Mouse (Mus musculus): Measurements from ENCODE around the gene Snrk. TPM values are rescaled to one million over a fixed set of nuclear protein-coding genes. Genes with fewer than 3 reads are reported as not detected.
A peak's percentile ranks its signal among the peaks of the same experiment; 100 is the strongest.

The Snrk gene
- polyA plus RNA-seq, 1 experiment from 2014 or later, result 49.4 TPM

DNA sequence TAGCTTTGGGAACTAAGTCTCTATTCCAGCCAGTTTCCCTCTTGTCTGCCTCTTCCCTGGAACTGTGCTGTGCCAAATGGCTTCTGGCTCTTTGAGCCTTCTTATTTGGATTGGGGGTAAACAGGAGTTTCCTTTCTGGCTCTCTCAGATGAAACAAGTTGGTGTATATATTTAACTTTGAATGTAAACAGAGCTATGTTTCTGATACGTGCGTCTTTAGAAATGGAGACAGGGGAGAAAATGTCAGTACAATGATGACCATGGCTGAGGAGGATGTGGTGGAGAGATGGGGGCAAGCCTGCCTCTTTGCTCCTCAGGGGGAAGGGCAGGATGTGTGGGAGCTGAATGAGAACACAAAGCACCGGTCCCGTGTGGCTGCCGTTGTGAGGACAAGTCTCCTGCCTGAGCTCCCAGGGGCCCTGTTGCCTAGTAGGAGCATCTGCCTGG, 25.3 kb upstream of the Snrk start:
- Histone ChIP-seq H3K36me3 (no peaks in the 10 kb centered on the region), H3K4me2 (replicated peaks) (no peak overlapping the region), H3K4me1 (replicated peaks) (0 out of 2 replicates have a peak, but pooled peaks cover 7% of the 10 kb centered on the region), H3K4me3 (replicated peaks) (no peak overlapping the region), H3K9me3 (no peaks in the 10 kb centered on the region), H3K27me3 (replicated peaks) (no peaks in the 10 kb centered on the region), H3K9ac (no peak overlapping the region), H3K27ac (peak overlapping the region; percentile 37)
- WGBS, result 15% methylated on average over 5 of the region's 5 CpGs
- peak; percentile 43; the same call in 1 of the 2 replicates for ATAC-seq

DNA sequence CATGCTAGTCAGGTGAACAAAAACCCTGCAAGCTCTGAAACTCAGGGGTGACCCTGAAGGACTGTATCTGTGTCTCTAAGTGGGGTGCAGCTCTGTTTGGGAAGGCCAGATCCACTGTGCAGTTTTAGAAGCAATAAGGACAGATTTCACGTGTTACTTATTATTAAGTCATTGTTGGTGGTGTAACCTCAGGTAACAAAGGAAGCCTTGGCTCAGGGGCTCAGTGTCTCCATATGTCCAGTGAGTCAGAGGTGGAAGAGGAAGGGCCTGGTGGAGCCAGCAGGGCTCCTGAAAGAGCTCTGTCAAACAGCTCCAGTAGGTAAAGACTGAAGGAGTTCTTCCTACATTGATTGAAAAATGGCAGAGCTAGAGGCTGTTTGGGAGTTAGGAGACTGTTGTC, 22.9 kb upstream of the Snrk start:
- WGBS, result 92% methylated on average over 1 of the region's 1 CpGs
- Histone ChIP-seq H3K4me2 (replicated peaks) (no peak overlapping the region), H3K36me3 (no peaks in the 10 kb centered on the region), H3K4me1 (replicated peaks) (0 out of 2 replicates have a peak, but pooled peaks cover 7% of the 10 kb centered on the region), H3K9ac (no peak overlapping the region), H3K27me3 (replicated peaks) (no peaks in the 10 kb centered on the region), H3K4me3 (replicated peaks) (no peak overlapping the region), H3K9me3 (no peaks in the 10 kb centered on the region), H3K27ac (no peak overlapping the region)
- no peak for ATAC-seq

DNA sequence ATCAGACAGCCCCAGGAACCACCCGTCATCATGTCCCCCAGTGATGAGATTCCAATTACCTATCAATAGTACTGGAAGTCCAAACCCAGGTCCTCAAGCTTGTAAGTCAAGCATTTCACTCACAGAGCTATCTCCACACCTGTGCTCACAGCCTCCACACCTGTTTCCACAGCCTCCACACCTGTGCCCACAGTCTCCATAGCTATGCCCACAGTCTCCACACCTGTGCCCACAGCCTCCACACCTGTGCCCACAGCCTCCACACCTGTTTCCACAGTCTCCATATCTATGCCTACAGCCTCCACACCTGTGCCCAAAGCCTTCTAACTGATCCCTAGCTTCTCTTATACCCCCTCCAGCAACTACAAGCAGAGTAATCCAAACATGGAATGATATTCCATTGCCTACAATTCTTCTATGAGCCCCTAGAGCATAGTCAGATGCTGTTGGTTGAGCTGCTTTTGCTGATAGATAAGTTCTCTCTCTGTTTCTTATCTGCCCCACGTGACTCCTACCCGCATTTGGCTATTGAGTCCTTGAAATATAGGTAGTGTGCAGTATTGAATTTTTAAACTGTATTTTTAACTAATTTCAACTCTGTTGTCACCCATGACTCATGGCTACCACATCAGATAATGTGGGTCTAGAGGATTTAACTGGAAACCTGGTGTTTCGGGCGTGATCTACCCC, 20.1 kb upstream of the Snrk start:
- 91% methylated on average over 5 of the region's 5 CpGs for WGBS
- no peak overlapping the region for H3K9ac ChIP-seq
- no peak overlapping the region for H3K27ac ChIP-seq
- peaks cover 3% of the 10 kb centered on the region; the same call in 1 of the 2 replicates for H3K4me1 ChIP-seq (replicated peaks)
- H3K27me3 ChIP-seq (replicated peaks), result no peaks in the 10 kb centered on the region
- H3K4me2 ChIP-seq (replicated peaks), result no peak overlapping the region
- H3K4me3 ChIP-seq (replicated peaks), result no peak overlapping the region
- no peaks in the 10 kb centered on the region for H3K36me3 ChIP-seq
- no peaks in the 10 kb centered on the region for H3K9me3 ChIP-seq
- ATAC-seq, result no peak

DNA sequence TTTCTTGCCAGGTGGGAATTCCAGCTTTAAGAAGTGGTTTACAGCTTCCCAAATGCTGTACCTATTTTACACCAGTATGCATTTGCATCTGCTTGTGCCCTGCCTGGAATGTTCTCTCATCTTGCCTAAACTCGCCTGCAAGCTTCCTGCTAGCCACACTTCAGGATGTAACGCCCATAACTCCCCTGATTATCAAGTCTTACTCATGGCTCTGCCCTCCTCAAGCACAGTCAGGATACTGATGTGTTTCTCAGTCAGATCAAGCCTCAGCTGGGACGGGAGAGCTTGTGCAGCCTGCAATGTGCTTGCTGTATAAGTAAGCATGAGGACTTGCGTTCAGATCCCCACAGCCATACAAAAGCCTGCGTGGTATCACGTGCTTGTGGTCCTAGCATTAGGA, 19.5 kb upstream of the Snrk start:
- H3K4me1 ChIP-seq (replicated peaks), result peaks cover 2% of the 10 kb centered on the region; the same call in 1 of the 2 replicates
- no peak overlapping the region for H3K4me2 ChIP-seq (replicated peaks)
- no peaks in the 10 kb centered on the region for H3K9me3 ChIP-seq
- no peak overlapping the region for H3K4me3 ChIP-seq (replicated peaks)
- 66% methylated on average over 6 of the region's 6 CpGs for WGBS
- ATAC-seq, result no peak
- H3K9ac ChIP-seq, result no peak overlapping the region
- H3K27me3 ChIP-seq (replicated peaks), result no peaks in the 10 kb centered on the region
- no peaks in the 10 kb centered on the region for H3K36me3 ChIP-seq
- no peak overlapping the region for H3K27ac ChIP-seq

DNA sequence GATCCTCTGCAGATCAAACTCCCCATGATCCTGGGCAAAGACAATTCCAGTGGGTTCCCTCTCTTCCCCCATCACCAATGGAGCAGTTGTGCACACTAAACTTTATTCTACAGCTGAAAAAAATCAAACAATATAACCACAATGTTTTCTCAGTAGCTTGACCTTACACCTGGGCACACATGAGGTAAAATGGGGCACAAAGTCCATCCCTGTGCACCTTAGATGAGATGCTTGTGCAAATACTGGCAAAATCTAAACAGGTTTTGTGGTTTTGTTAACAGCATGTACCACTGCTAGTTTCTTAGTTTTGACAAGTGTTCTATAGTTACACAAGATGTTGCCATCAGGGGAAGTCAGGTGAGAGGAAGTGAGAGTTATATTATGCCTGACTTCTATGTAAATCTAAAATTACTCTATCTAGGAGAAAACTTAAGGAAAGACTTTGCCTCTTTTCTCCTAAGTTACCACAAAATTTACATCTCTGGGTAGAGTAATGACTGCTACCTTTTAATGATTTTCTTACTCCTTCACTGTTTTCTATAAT, 16.4 kb upstream of the Snrk start:
- peaks cover 6% of the 10 kb centered on the region for H3K4me1 ChIP-seq (replicated peaks)
- no peaks in the 10 kb centered on the region for H3K27me3 ChIP-seq (replicated peaks)
- no peaks in the 10 kb centered on the region for H3K9me3 ChIP-seq
- H3K27ac ChIP-seq, result no peak overlapping the region
- no peaks in the 10 kb centered on the region for H3K36me3 ChIP-seq
- H3K4me2 ChIP-seq (replicated peaks), result no peak overlapping the region
- ATAC-seq, result no peak
- no peak overlapping the region for H3K4me3 ChIP-seq (replicated peaks)
- H3K9ac ChIP-seq, result no peak overlapping the region

DNA sequence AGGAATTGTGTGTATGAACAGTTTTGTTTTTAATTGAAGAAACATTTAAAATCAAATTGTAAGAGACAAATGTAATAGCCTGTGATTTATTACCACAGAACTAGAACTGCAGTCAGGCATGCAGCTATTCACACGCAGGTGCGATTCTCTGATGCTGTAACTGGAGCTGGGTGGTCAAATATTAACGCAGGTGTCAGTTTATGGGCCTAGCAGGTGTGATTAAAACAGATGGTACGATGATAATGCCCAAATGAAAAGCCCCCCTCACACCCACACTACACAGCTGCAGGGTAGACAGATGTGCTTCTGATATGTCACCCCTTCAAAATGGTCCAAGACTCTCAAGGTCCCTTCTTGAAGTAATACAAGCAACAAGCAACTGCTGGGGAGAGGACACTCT, 15.9 kb upstream of the Snrk start:
- H3K4me3 ChIP-seq (replicated peaks), result no peak overlapping the region
- peaks cover 6% of the 10 kb centered on the region for H3K4me1 ChIP-seq (replicated peaks)
- H3K4me2 ChIP-seq (replicated peaks), result no peak overlapping the region
- no peak overlapping the region for H3K9ac ChIP-seq
- 47% methylated on average over 4 of the region's 4 CpGs for WGBS
- H3K27me3 ChIP-seq (replicated peaks), result no peaks in the 10 kb centered on the region
- no peaks in the 10 kb centered on the region for H3K9me3 ChIP-seq
- no peaks in the 10 kb centered on the region for H3K36me3 ChIP-seq
- ATAC-seq, result no peak
- H3K27ac ChIP-seq, result no peak overlapping the region

DNA sequence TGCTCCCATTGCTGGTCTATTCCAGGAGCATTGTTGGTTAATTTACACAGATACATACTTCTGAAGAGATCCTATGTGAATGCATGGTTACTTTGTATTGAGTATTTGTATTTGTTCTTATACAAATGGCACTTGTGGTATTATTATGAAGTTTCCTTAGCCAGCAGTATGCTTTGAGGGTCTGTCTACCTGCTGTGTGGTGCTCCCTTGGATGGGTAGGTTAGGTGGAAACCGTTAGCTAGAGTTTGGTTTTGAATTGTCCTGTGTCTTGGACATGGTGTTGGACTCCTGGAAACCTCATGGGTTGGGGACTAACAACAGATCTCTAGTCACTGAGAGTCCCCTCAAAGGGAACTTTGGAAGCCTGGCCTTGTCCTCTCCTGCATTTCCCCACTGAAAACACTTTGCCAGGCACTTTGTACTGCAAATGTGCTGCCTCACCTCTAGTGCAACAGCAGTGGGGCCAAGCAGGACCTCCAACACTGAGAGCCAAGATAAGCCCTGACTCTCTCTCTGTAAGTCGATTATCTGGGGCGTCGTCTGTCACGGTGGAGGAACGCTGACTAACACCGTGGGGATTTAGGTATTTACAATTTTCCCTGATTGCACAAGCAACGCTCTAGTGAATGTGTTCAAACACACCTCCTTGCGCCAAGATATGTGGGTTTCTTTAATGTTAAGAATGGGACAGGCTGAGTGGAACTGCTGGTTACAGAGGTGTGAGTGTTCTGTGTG, 13.3 kb upstream of the Snrk start:
- no peak overlapping the region for H3K4me2 ChIP-seq (replicated peaks)
- no peak overlapping the region for H3K27ac ChIP-seq
- no peak overlapping the region for H3K4me3 ChIP-seq (replicated peaks)
- WGBS, result 50% methylated on average over 9 of the region's 9 CpGs
- ATAC-seq, result peak; percentile 86
- H3K27me3 ChIP-seq (replicated peaks), result no peaks in the 10 kb centered on the region
- no peaks in the 10 kb centered on the region for H3K36me3 ChIP-seq
- H3K9ac ChIP-seq, result no peak overlapping the region
- peaks cover 9% of the 10 kb centered on the region for H3K4me1 ChIP-seq (replicated peaks)
- H3K9me3 ChIP-seq, result no peaks in the 10 kb centered on the region

DNA sequence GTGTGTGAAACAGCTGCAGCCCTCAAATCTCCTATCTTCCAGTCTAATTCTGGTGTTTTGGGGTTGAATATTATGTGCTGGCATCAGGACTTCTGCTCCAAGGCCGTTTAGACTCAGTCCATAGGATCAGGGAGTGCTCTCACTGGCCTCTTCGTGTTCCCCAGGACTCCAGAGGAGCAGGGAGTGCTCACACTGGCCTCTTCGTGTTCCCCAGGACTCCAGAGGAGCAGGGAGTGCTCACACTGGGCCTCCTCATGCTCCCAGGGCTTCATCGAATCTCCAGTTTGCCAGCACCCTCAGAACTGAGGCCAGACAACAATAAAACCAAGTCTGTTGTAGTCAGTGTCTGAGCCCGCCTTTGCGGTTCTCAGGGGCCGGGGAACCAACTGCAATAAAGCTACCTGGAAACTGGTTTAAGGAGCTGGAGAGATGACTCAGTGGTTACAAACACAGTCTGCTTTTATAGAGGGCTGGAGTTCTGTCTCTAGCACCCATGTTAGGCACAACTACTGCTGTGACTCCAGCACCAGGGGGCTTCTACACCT, 12.7 kb upstream of the Snrk start:
- WGBS, result 41% methylated on average over 7 of the region's 7 CpGs
- Histone ChIP-seq H3K9me3 (no peaks in the 10 kb centered on the region), H3K27ac (0 out of 2 replicates have a peak overlapping the region, but pooled peaks have one; percentile 32), H3K9ac (no peak overlapping the region), H3K4me3 (replicated peaks) (no peak overlapping the region), H3K4me2 (replicated peaks) (no peak overlapping the region), H3K4me1 (replicated peaks) (peaks cover 9% of the 10 kb centered on the region), H3K36me3 (no peaks in the 10 kb centered on the region), H3K27me3 (replicated peaks) (no peaks in the 10 kb centered on the region)
- peak; percentile 69 for ATAC-seq

DNA sequence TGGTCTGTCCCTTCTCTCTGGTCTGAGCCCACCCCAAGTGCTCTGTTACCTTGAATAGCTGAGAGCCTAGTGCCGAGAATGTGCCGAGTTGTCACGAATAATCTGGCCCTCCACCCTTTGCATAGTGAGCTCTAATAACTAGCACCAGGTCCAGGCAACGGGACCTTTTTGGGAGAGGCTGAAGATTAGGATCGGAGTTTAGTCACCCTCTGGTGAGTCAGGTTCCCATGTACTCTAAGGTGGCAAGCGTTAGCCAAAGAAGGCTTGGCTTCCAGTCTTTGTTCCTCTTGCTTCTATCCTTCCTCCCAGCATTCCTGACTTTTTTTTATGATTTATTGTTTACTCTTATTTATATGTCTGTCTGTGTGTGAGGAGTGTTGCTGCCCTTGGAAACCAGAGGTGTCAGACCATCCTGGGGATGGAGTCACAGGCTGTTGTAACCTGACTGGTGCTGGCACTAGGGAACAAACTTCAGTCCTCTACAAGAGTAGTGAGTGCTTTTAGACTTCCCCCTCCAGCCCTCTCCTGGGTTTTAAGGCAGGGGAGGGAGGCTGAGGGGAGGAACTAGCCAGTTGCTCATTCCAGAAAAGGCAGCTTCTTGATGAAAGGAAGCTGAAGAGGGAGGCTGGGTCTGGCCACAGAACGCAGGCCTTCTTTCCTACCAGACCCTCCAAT, 9.2 kb upstream of the Snrk start:
- ATAC-seq, result no peak
- WGBS, result 59% methylated on average over 7 of the region's 7 CpGs
- H3K27ac ChIP-seq, result no peak overlapping the region
- no peak overlapping the region for H3K4me2 ChIP-seq (replicated peaks)
- H3K9ac ChIP-seq, result no peak overlapping the region
- H3K4me1 ChIP-seq (replicated peaks), result peaks cover 10% of the 10 kb centered on the region; the same call in 1 of the 2 replicates
- H3K27me3 ChIP-seq (replicated peaks), result no peaks in the 10 kb centered on the region
- no peak overlapping the region for H3K4me3 ChIP-seq (replicated peaks)
- no peaks in the 10 kb centered on the region for H3K36me3 ChIP-seq
- H3K9me3 ChIP-seq, result no peaks in the 10 kb centered on the region

DNA sequence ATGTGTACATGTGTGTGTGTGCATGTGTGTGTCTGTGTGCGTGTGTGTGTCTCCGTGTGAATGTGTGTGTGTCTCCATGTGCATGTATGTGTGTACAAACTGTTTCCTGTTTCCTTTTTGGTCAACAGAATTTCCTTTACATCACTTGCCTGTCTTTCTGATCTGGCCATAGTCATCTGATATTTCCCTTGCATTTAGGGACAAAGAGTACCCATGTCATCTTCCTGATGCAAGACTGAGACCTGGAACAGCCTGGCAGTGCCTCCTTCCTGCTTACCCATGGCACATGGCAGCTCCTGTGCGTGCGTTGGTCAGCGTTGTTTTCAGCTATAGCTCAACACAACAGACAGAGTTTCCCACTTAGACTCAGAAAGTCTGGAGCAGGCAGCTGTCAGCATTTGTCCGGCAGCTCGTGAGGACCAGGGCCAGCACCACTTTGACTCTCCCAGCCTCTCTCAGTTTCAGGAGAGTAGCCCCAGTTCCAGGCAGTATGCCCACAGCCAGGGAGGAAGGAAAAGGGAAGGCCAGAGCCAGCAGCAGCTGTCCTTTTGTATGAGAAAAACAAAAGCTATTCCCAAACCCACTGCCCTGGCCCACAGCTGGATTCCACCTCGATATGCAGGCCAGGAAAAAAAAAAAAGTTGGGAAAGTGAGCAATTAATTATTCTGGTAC, 7.4 kb upstream of the Snrk start:
- H3K27me3 ChIP-seq (replicated peaks), result no peaks in the 10 kb centered on the region
- no peaks in the 10 kb centered on the region for H3K9me3 ChIP-seq
- peak overlapping the region; percentile 54; the same call in 1 of the 2 replicates for H3K27ac ChIP-seq
- no peaks in the 10 kb centered on the region for H3K36me3 ChIP-seq
- no peak overlapping the region for H3K9ac ChIP-seq
- H3K4me2 ChIP-seq (replicated peaks), result no peak overlapping the region
- no peak overlapping the region for H3K4me3 ChIP-seq (replicated peaks)
- 53% methylated on average over 8 of the region's 8 CpGs for WGBS
- ATAC-seq, result no peak
- peaks cover 6% of the 10 kb centered on the region; the same call in 1 of the 2 replicates for H3K4me1 ChIP-seq (replicated peaks)

DNA sequence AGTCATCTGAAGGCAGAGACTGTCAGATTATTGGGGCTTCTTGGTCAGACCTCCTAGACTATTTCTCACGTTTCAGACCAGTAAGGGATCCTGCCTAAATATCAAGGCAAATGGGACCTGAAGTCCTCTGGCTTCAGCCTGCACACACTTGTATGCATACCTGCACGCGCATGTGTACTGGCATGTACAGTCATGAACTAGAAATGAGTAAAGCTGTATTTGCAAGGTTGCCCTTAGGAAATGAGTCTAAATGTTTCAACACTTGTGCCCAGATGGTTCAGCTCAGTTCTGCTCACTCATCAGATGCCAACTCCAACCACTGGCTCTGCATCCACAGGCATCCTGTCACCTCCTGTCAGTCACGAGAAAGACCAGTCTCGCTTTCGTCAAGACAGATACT, 6.6 kb upstream of the Snrk start:
- H3K9ac ChIP-seq, result no peak overlapping the region
- no peak overlapping the region for H3K4me3 ChIP-seq (replicated peaks)
- H3K9me3 ChIP-seq, result no peaks in the 10 kb centered on the region
- no peak for ATAC-seq
- WGBS, result 81% methylated on average over 6 of the region's 6 CpGs
- peaks cover 6% of the 10 kb centered on the region; the same call in 1 of the 2 replicates for H3K4me1 ChIP-seq (replicated peaks)
- H3K36me3 ChIP-seq, result no peaks in the 10 kb centered on the region
- H3K4me2 ChIP-seq (replicated peaks), result no peak overlapping the region
- H3K27me3 ChIP-seq (replicated peaks), result no peaks in the 10 kb centered on the region
- H3K27ac ChIP-seq, result peak overlapping the region; percentile 54; the same call in 1 of the 2 replicates

Data from intestine, embryonic 15.5 days (tissue).